Mouse (Mus musculus) forebrain, embryonic 12.5 days (tissue): ENCODE data around the gene Etfb. TPM values are rescaled to one million over a fixed set of nuclear protein-coding genes. Genes with fewer than 3 reads are reported as not detected.
"Not testable (repeated sequence)": the region's sequence is repeated elsewhere in the genome, so short reads cannot be mapped to it uniquely, and the experiment has no call there.

ENCODE experiments used
- ATAC-seq: fragments of 200-750 bp; cut with Nextera tagmentation; 2 replicates; pipeline ENCODE4 v1.8.0; 2017; ENCODE audit warnings: moderate TSS enrichment; ENCODE audit not compliant: low FRiP score
- H3K27ac ChIP-seq: fragments of 300-500 bp; sonication (generic); 2 replicates; pipeline ENCODE4 v1.5.1; 2016; ENCODE audit warnings: mild to moderate bottlenecking
- H3K27me3 ChIP-seq: fragments of 300-500 bp; sonication (generic); 2 replicates; pipeline ENCODE4 v1.6.1; 2016; ENCODE audit warnings: mild to moderate bottlenecking
- H3K36me3 ChIP-seq: fragments of 300-500 bp; sonication (generic); replicated peaks from 2 replicates; pipeline ENCODE4 v1.6.1; 2016; ENCODE audit warnings: mild to moderate bottlenecking
- H3K4me1 ChIP-seq: fragments of 300-500 bp; sonication (generic); 2 replicates; pipeline ENCODE4 v1.6.1; 2016
- H3K4me2 ChIP-seq: fragments of 300-500 bp; sonication (generic); 2 replicates; pipeline ENCODE4 v1.6.1; 2016; ENCODE audit warnings: mild to moderate bottlenecking, moderate library complexity
- H3K4me3 ChIP-seq: fragments of 300-500 bp; sonication (generic); replicated peaks from 2 replicates; pipeline ENCODE4 v1.5.1; 2016; ENCODE audit warnings: mild to moderate bottlenecking
- H3K9ac ChIP-seq: fragments of 300-500 bp; sonication (generic); 2 replicates; pipeline ENCODE4 v1.6.1; 2016; ENCODE audit warnings: mild to moderate bottlenecking
- H3K9me3 ChIP-seq: fragments of 300-500 bp; sonication (generic); 2 replicates; pipeline ENCODE4 v1.6.1; 2016
- WGBS: fragments of 180-500 bp; shearing (Covaris S2); methylation state at CpG from one replicate; pipeline ENCODE4 v1.1.7; 2016; 5-methylcytosine and 5-hydroxymethylcytosine counted together
- polyA plus RNA-seq: library from polyadenylated mRNA; unstranded; fragments of >200 nt; fragmentation: Nextera tagmentation; extraction: Ambion mirVana; gene quantifications from 2 replicates; pipeline ENCODE4 v1.2.1, GENCODE M21; 2016

Gene Etfb
- polyA plus RNA-seq: 151 and 161 TPM in 2 replicates

DNA sequence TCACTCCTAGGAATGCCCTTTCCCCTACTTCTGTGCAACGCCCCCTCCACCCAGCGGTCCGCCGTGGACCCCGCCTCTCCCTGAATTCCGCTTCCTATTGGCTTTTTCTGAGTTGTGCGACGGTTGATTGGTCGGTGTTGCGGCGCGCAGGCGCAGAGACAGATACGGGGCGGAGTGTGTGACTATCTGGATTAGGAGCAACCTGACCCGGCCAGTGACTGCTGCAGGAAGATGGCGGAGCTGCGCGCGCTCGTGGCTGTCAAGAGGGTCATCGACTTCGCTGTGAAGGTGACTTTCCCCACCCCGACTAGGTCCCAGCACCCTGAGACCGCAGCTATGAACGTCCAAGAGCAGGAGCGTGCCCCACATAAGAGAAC lies at the start of gene Etfb, which contains the start of gene Gm45233:
Etfb (plus strand) TSS at position 167 of the 377 bp plus-strand sequence.
Gm45233 (plus strand) TSS at position 212 of the 377 bp plus-strand sequence.
- Histone ChIP-seq H3K27me3 (0 out of 2 replicates have a peak, but pooled peaks cover 7% of the 10 kb centered on the region), H3K4me3 (peak within 1 kb of the TSS; percentile 53), H3K9ac (peak within 1 kb of the TSS; percentile 55), H3K4me1 (peaks cover 19% of the 10 kb centered on the region), H3K27ac (peak within 1 kb of the TSS; percentile 63), H3K9me3 (no peaks in the 10 kb centered on the region), H3K4me2 (peak within 1 kb of the TSS; percentile 61), H3K36me3 (no peaks in the 10 kb centered on the region)
- WGBS: under 1% methylated on average over 27 of the region's 27 CpGs
- ATAC-seq: peak; percentile 98

DNA sequence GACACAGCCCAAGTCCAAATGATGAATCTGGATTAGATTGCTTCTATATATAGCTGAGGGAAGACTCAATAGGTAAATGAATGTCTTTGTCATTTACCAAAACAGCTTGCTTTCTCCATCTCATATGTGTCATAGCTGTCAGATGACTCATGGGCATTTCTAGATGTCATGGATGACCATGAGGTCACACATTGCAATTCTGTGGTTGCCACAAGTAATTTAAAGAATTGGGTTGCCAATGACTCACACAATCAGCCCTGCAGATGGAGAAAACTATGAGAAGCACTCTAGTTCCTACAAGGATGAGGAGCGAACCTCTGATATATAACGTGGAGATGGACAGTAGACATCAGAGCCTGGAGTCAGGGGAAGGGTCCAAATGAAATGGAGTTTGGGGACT lies 44.4 kb upstream of the Etfb start:
- ATAC-seq: no peak
- Histone ChIP-seq H3K27me3 (no peaks in the 10 kb centered on the region), H3K36me3 (no peaks in the 10 kb centered on the region), H3K4me3 (no peak overlapping the region), H3K4me1 (no peaks in the 10 kb centered on the region), H3K9me3 (no peaks in the 10 kb centered on the region), H3K4me2 (no peak overlapping the region), H3K27ac (no peak overlapping the region), H3K9ac (no peak overlapping the region)
- WGBS: 87% methylated on average over 2 of the region's 2 CpGs

DNA sequence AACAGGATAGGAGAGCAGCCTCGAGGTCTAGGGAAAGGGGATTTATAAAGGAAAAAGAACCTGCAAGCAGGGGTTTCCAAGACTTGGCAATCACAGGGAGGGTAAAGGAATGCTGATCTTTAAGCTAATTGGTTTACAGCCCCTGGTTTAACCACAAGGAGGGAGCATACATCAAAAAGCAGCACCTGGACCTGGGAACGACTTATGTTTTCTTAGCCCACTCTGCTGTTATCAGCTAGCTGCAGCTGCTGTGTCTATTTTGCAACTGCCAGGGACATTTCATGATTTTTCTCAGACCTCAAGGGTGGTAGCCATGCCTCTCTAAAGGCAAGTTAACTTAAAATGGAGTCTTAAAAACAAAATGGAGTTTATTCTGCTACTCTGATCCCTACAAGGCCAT lies 41.2 kb upstream of the Etfb start:
- Histone ChIP-seq H3K4me2 (no peak overlapping the region), H3K36me3 (no peaks in the 10 kb centered on the region), H3K9me3 (no peaks in the 10 kb centered on the region), H3K27me3 (no peaks in the 10 kb centered on the region), H3K27ac (no peak overlapping the region), H3K4me1 (no peaks in the 10 kb centered on the region), H3K9ac (no peak overlapping the region), H3K4me3 (no peak overlapping the region)
- 54% methylated on average over 2 of the region's 2 CpGs for WGBS
- no peak for ATAC-seq

DNA sequence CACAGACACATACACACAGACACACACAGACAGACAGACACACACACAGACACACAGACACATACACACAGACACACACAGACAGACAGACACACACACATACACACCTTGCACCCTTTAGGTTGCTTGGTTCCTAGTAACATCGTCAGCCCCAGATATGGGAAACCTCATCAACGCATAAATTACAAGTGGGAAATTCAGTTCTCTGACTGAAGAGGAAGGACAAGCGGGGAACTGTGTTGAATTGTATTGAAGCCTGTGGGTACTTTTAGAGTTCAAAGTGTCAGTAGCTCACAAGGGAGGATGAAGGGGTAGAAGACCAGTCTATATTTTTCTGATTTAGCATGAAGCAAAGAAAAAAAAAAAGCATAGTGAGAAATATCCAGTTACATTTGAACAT lies 36.3 kb upstream of the Etfb start:
- Histone ChIP-seq H3K4me1 (no peaks in the 10 kb centered on the region), H3K36me3 (no peaks in the 10 kb centered on the region), H3K27ac (no peak overlapping the region), H3K9ac (no peak overlapping the region), H3K27me3 (no peaks in the 10 kb centered on the region), H3K4me3 (no peak overlapping the region), H3K4me2 (no peak overlapping the region), H3K9me3 (no peaks in the 10 kb centered on the region)
- ATAC-seq: no peak
- WGBS: 86% methylated on average over 3 of the region's 3 CpGs

DNA sequence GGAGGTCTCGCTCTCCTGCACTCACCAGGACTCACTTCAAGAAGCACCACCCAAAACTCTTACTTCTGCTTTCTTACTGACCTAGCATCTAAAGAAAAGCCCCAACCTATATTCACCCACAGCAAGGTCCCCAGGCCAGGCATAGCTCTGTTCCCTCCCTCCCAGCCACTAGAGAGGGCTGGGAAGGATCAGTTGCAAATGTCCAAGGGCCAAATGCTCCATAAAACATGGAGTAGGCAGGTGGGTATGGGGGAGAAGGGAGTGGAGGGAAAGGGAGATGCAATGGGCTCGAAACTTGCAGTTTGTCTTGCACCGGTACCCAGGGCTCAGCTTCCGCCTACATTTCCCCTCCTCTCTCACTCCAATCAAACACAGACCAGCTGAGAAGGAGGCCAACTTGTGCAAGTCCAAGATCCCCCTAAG lies 35.7 kb upstream of the Etfb start, which contains the start of gene Siglecg:
Siglecg (plus strand) TSS at position 74 of the 423 bp plus-strand sequence.
- no peak for ATAC-seq
- Histone ChIP-seq H3K4me2 (no peak within 1 kb of the TSS), H3K27ac (no peak within 1 kb of the TSS), H3K4me1 (no peaks in the 10 kb centered on the region), H3K4me3 (no peak within 1 kb of the TSS), H3K36me3 (no peaks in the 10 kb centered on the region), H3K9ac (no peak within 1 kb of the TSS), H3K27me3 (no peaks in the 10 kb centered on the region), H3K9me3 (no peaks in the 10 kb centered on the region)
- WGBS: 80% methylated on average over 4 of the region's 4 CpGs

DNA sequence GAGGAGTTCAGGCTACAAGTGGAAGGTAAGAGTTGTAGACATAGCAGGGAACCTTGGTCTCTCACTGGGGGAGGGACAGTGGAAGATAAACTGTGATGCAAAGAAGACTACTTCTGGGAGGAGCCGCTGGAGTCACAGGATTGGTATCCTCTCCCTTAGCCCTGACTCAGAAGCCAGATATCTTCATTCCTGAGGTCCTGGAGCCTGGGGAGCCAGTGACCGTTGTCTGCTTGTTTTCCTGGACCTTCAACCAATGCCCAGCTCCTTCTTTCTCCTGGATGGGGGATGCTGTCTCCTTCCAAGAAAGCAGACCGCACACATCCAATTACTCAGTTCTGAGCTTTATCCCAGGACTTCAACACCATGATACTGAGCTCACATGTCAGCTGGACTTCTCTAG lies 34.8 kb upstream of the Etfb start:
- ATAC-seq: no peak
- H3K36me3 ChIP-seq: no peaks in the 10 kb centered on the region
- H3K9ac ChIP-seq: no peak overlapping the region
- H3K27ac ChIP-seq: no peak overlapping the region
- no peak overlapping the region for H3K4me3 ChIP-seq
- 81% methylated on average over 3 of the region's 3 CpGs for WGBS
- H3K9me3 ChIP-seq: no peaks in the 10 kb centered on the region
- no peak overlapping the region for H3K4me2 ChIP-seq
- no peaks in the 10 kb centered on the region for H3K27me3 ChIP-seq
- H3K4me1 ChIP-seq: no peaks in the 10 kb centered on the region

DNA sequence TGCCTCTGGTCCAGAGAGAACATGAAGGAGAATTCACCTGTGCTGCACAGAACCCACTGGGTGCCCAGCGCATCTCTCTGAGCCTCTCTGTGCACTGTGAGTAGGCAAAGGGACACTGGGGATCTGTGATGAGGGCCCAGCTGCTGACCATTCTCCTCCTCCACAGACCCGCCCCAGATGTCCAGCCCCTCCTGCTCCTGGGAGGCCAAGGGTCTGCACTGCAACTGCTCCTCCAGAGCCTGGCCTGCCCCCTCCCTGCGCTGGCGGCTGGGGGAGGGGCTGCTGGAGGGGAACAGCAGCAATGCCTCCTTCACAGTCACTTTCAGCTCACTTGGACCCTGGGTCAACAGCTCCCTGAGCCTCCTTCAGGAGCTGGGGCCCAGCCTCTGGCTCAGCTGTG lies 32.2 kb upstream of the Etfb start:
- not testable (repeated sequence) for ATAC-seq, H3K36me3 ChIP-seq

DNA sequence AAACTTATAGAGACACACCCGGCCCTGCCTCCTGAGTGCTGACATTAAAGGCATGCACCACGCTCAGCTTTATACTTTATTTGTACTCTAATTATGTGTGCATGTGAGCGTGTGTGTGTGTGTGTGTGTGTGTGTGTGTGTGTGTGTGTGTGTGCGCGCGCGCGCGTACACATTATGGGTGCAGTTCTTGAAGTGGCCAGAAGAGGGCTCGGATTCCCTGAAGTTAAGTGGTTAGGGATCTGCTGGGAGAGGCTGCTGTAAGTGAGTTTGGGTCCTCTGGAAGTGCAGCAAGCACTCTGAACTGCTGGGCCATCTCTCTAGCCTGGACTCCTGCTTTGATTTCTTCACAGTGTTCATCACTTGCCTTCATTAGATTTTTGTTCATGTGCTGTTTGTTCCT lies 26.6 kb upstream of the Etfb start:
- no peak overlapping the region for H3K27ac ChIP-seq
- ATAC-seq: no peak
- no peaks in the 10 kb centered on the region for H3K27me3 ChIP-seq
- WGBS: 87% methylated on average over 10 of the region's 10 CpGs
- H3K4me1 ChIP-seq: no peaks in the 10 kb centered on the region
- peaks cover 3% of the 10 kb centered on the region; the same call in 1 of the 2 replicates for H3K9me3 ChIP-seq
- no peak overlapping the region for H3K4me3 ChIP-seq
- no peak overlapping the region for H3K4me2 ChIP-seq
- no peaks in the 10 kb centered on the region for H3K36me3 ChIP-seq
- H3K9ac ChIP-seq: no peak overlapping the region

More for the DNA sequence above, 32.2 kb upstream of the Etfb start:
- not testable (repeated sequence) for H3K9ac ChIP-seq, H3K4me3 ChIP-seq, H3K4me1 ChIP-seq, H3K4me2 ChIP-seq, H3K27ac ChIP-seq, H3K27me3 ChIP-seq, H3K9me3 ChIP-seq
- 27% methylated on average over 4 of the region's 4 CpGs for WGBS

DNA sequence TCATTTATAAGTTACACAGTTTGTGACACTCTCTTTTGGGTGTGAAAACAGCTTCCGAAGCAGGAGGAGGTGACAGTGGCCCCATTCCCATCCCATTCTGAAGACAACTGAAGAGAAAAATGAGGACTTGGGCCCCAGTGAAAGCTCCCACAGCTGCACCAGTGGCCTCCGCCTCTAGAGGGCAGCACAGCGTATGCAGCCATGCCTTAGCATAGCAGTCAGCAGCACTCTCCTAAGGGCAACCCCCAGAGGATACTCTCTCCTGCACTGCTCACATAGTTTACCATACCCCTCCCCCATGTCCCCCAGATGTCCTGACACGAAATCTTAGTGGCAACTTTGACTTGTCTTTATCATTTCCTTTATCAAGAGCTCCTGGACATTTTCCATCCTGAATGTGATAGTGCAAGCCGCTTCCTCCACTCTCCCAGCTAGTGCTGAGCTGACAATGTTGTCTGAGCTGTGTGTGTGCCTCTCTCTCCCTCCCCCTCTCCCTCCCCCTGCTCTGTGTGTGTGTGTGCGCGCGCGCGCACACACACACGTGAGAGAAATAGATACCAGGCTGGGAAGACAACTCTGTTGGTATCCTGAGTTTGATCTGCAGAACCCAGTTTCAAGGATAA lies 20.8 kb upstream of the Etfb start:
- 9% methylated on average over 11 of the region's 11 CpGs for WGBS
- Histone ChIP-seq H3K4me3 (no peak overlapping the region), H3K4me2 (peak overlapping the region; percentile 31; the same call in 1 of the 2 replicates), H3K27ac (no peak overlapping the region), H3K27me3 (no peaks in the 10 kb centered on the region), H3K4me1 (peaks cover 5% of the 10 kb centered on the region), H3K36me3 (no peaks in the 10 kb centered on the region), H3K9ac (no peak overlapping the region), H3K9me3 (no peaks in the 10 kb centered on the region)
- ATAC-seq: peak; percentile 87

DNA sequence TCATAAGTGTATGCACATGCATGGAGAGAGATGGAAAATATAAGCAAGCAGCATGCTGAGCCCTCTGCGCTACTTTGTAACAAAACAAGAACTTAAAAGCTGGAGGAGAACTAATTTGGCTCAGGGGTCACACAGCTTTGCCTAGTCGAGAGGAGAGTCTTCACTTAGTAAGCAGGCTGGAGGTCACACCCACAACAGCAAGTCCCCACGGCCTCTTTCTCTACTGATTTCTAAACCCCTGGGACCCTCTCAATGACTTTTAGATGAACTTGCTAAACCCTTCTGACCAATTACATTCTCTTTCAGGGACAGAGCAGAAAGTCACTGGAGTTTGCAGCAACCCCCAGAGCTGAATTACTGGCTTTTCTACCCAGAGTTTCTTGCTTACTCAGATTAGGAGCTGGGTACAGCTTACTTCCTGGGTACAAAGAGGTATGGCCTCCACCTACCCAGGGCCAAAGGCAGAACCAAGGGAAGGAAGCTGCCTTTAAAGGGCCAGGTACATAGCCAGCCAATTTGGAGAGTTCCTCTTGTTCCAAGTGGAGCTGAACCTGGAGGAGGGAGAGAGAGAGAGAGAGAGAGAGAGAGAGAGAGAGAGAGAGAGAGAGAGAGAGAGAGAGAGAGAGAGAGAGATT lies 19.8 kb upstream of the Etfb start:
- H3K27me3 ChIP-seq: no peaks in the 10 kb centered on the region
- peaks cover 5% of the 10 kb centered on the region for H3K4me1 ChIP-seq
- no peak overlapping the region for H3K4me3 ChIP-seq
- no peaks in the 10 kb centered on the region for H3K36me3 ChIP-seq
- H3K4me2 ChIP-seq: no peak overlapping the region
- H3K9ac ChIP-seq: no peak overlapping the region
- ATAC-seq: no peak
- WGBS: 57% methylated on average over 3 of the region's 3 CpGs
- no peaks in the 10 kb centered on the region for H3K9me3 ChIP-seq
- no peak overlapping the region for H3K27ac ChIP-seq

DNA sequence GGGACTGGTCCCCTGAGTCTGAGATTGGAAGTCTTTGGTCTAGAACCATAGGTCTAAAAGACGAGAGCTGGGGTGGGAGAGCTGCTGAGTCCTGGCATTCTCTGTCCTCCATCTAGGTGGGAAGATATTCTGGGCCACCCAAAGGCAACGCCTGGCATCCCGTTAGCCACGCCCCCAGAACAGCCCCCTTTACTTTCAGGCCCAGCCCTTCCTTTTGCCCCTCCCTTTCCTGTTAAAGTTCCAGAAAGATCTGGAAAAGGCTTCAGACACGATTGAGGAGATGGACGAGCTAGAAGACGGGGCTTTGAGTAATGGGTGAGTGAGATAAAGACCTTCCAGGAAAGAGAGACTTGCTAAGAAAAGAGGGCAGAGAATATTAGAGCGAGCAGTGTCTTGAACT lies 16.5 kb upstream of the Etfb start, which contains the start of gene Lim2:
Lim2 (plus strand) TSS at position 265 of the 400 bp plus-strand sequence.
- peaks cover 5% of the 10 kb centered on the region for H3K4me1 ChIP-seq
- no peak within 1 kb of the TSS for H3K4me2 ChIP-seq
- no peak within 1 kb of the TSS for H3K9ac ChIP-seq
- H3K9me3 ChIP-seq: no peaks in the 10 kb centered on the region
- no peaks in the 10 kb centered on the region for H3K27me3 ChIP-seq
- no peaks in the 10 kb centered on the region for H3K36me3 ChIP-seq
- no peak for ATAC-seq
- 94% methylated on average over 8 of the region's 8 CpGs for WGBS
- H3K27ac ChIP-seq: no peak within 1 kb of the TSS
- H3K4me3 ChIP-seq: no peak within 1 kb of the TSS

DNA sequence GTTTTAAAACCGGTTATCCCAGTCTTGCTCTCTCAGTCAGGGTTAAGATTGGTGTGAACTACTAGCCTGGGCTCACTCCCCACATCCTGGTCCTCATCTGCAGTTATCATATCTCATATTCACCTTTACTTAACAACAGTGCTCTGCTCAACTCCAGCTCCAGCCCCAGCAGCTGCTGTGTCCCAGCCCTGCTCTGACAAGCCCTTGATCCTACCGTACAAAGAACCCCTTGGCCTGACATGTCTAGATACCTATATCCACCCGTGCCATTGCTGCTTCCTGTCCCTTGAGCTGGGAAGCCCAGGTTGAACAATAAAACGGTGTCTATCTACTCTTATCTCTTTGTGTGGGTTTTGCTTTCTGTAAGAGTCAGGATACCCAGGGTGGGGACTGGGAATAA lies 14.4 kb upstream of the Etfb start:
- WGBS: 59% methylated on average over 4 of the region's 4 CpGs
- Histone ChIP-seq H3K36me3 (no peaks in the 10 kb centered on the region), H3K9me3 (no peaks in the 10 kb centered on the region), H3K4me2 (no peak overlapping the region), H3K4me3 (no peak overlapping the region), H3K4me1 (no peaks in the 10 kb centered on the region), H3K27me3 (no peaks in the 10 kb centered on the region), H3K27ac (no peak overlapping the region), H3K9ac (no peak overlapping the region)
- ATAC-seq: no peak

DNA sequence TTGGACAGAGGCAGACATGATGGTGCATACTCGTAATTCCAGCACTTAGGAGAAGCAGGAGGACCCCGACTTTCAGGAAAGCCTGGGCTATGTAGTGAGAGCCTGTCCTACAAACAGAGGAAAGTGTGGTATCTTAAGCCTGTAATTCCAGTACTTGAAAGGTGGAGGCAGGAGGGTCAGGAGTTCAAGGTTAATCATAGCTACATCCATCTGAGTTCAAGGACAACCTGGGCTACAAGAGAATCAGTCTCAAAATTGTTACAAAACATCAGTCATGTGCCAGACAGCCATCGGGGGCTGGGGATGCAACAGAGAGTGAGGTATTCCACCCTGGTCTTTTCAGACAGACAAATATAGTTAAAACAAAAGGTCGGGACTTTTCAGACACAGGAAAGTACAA lies 11.0 kb upstream of the Etfb start:
- ATAC-seq: no peak
- WGBS: 82% methylated on average over 4 of the region's 4 CpGs
- H3K9ac ChIP-seq: no peak overlapping the region

More for the DNA sequence above, 11.0 kb upstream of the Etfb start:
- Histone ChIP-seq H3K4me1 (no peaks in the 10 kb centered on the region), H3K4me3 (no peak overlapping the region), H3K27ac (no peak overlapping the region), H3K9me3 (no peaks in the 10 kb centered on the region), H3K36me3 (no peaks in the 10 kb centered on the region), H3K27me3 (no peaks in the 10 kb centered on the region), H3K4me2 (no peak overlapping the region)
